Mouse (Mus musculus) regulatory T cell (primary cell): ENCODE data around the gene Cilp.
"Not testable (repeated sequence)": the region's sequence is repeated elsewhere in the genome, so short reads cannot be mapped to it uniquely, and the experiment has no call there.

Source experiments
- in situ Hi-C: fragments of 300-600 bp; cut with MboI, MseI; formaldehyde crosslinking; loops from one replicate; pipeline ENCODE4 v1.15.1; 2025; ENCODE audit warnings: high pct_unique_total_duplicates

The Cilp gene

DNA sequence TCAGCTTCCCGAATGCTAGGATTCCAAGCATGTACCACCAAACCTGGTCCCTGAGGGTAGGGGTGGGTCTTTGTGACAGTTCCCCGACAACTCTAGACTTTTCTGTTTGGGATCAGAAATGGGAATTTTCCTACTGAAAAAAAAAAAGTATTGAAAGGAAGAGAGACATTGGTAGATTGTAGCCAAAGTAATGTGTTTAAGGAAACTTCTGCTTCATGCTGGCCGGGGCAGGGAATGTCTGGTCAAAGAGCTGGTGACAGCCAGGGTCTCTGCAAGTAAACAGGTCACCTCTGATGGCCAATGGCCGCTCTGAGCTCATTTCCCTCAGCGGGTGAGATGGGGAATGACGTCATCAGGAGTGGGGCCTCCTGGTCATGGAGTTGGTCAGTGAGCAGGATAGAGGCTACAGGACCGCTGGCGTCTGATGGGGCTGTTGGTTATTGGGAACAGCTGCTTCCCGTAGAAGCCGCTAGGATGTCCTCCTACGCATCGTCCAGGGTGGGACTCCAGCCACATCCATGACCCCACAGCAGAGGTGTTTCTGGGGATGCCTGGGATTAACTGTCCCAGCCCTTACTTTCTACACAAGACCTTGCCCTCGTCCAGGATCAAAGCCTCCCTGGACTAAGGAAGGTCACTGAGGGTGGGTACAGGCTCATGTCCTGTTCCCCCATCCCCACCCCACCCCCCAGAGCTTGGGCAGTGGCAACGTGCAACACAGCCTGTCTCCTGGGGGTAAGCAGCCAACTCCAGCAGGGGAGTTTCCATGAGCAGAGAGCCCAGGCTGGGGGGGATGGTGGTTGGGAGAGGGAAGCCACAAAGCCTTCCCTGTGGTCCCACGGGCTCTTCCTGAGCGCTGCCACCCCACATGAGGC is 17.2 kb upstream of the Cilp start:
- in situ Hi-C loops, result loop anchor here (10.0 kb wide), 1 partner anchor 1743 kb away; no protein-coding TSS in a partner anchor

DNA sequence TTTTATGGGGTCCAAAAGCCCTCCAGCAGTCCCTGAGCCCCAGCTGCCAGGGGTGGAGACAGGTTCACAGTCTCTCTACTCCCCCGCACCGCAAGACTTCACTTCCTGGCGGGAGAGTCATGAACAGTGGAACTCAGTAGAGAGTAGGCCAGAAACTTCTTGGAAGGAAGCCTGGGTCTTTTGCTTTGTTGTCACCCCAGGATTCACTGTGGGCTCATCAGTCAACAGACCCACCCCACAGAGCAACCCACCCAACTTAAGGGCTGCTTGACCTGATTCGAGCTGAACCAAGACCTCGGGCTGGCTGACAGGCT is 16.6 kb upstream of the Cilp start:
- in situ Hi-C loops, result loop anchor here (10.0 kb wide), 1 partner anchor 1744 kb away; no protein-coding TSS in a partner anchor

DNA sequence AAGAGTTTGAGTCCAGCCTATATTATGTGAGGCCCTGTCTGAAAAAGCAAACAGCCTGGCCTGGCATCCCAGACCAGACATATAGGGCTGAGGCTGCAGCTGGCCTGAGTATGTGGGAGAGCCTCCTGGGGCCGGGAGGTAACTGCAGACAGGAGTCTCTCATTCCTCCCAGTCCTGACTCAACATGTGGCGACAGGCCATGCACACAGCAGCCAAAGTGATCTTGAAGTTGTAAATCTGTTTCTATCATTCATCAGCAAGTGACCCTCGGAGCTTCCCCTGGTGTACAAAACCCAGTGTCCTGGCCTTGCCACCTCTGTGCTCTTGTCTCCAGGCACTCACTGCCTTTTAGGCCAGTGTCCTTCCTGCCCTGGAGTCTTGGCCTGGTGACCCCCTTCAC is 13.0 kb upstream of the Cilp start:
- in situ Hi-C loops, result no loop called here

DNA sequence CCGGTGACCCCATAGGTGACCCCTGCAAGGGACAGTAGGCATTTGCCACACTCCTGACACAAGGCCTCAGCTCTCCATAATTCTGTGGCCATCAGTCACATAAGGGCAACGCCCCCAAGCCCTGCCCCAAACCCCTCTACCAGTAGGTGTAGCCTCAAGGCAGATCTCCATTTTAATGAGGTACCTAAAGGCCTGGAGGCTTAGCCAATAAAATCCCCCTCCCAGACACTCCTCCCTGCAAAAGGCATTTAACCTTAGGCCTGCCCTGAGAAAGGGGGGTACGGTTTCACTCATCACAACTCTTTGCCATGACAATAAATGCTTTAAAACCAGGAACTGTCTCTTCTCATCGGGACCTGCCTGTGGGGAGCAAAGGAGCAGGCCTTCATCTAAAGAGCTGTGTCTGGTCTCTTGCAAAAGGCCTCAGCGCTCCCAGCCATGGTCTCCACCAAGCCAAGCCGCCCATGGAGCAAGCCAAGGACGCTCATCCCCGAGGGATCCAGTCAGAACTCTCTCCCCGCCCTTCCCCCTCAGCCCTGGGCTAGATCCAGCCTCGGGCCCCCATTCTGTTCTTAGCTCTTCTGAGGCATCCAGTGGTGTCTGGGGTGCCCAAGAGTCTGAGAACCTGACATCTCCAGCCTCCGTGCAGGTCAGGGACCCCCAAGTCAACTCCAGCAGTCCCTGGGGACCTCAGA is 8.9 kb upstream of the Cilp start:
- in situ Hi-C loops, result no loop called here

DNA sequence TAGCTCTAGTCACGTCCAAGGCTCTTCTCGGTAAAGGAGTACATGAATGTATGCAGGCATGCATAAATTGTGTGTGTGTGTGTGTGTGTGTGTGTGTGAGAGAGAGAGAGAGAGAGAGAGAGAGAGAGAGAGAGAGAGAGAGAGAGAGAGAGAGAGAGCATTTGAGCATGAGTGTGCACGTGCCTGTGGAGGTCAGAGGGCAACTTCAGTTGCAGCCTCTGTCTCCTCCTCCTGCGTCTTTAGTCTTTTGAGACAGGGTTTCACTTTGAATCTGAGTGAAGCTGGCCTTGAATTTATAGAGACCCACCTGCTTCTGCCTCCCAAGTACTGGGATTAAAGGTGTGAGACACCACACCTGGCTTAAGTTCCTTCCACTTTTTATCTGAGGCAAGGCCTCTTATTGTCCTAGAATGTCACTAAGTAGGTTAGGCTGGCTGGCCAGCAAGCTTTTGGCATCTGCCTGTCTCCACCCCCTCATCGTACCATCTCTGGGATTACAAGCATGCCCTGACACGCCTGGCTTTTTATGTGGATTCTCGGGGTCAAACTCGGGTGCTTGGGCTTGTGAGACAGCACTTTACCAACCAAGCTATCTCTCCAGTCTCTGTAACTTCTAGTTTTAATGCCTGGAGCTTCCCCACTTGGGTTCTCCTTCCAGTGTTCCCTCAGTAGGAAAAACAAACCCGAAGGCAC is 7.6 kb upstream of the Cilp start:
- in situ Hi-C loops, result no loop called here

DNA sequence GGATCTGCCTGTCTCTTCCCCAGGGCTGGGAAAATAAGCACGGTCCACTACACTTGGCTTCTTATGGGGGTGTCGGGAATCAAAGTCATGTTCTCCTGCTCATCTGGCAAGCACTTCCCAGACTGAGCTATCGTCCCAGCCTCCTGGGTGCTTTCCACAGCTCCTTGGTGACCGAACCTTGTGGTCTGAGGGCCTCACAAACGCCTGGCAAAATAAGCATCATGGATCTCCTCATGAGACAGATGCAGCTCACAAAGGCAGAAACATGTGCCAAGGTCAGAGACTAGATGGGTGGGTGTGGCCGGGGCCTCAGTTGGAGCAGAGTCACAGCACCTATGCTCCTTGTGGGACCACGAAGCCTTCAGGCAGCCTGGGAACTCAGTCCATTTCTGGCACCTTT is 5.6 kb upstream of the Cilp start:
- in situ Hi-C loops, result no loop called here

DNA sequence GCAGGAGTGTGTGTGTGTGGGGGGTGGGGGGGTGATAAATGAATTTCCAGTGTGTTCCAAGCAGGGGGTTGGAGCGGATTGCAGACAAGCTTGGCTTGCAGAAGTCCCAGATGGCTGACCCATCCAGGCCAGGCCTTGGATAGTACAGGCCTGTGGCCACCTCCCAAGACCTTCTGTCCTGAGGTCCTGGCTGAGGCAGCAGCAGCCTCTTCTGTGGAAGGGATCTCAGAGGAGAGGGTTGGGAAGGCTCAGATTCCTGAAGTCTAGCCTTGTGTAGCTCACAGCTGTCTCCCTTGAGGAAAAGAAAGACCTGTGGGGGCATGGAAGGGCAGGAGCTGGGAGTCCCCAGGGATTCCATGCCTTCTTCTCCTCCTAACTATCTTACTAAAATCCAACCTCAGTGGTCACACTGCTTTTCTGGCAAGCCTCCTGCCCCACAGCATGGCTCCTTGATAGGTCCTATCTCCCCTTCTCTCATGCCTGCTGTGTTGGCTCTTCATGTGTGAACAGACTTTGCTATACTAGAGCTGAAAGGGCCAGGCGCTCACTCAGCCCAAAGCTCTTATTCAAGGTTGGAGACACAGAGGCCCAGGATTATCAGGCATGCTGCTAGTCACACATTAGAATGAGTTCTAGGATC is 3.3 kb upstream of the Cilp start:
- in situ Hi-C loops, result no loop called here

DNA sequence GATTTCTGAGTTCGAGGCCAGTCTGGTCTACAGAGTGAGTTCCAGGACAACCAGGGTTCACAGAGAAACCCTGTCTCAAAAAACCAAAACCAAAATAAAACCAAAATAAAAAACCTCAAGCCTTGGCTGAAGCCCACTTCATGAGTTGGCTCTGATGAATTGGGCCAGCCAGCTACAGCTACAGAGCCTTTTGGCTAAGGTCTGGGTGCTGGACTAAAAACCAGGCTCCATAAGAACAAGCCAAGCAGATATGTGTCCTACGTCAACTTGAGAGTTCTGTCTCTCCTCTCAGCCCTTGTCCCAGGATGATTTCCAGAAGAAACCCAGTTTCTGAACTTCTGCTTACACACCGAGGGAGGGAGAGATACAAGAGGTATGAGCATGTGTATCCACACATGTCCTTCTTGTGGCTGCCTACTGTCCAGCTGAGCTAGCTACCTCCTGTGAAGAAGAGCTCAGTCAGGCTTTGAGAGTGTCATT is 2.3 kb upstream of the Cilp start:
- in situ Hi-C loops, result no loop called here

DNA sequence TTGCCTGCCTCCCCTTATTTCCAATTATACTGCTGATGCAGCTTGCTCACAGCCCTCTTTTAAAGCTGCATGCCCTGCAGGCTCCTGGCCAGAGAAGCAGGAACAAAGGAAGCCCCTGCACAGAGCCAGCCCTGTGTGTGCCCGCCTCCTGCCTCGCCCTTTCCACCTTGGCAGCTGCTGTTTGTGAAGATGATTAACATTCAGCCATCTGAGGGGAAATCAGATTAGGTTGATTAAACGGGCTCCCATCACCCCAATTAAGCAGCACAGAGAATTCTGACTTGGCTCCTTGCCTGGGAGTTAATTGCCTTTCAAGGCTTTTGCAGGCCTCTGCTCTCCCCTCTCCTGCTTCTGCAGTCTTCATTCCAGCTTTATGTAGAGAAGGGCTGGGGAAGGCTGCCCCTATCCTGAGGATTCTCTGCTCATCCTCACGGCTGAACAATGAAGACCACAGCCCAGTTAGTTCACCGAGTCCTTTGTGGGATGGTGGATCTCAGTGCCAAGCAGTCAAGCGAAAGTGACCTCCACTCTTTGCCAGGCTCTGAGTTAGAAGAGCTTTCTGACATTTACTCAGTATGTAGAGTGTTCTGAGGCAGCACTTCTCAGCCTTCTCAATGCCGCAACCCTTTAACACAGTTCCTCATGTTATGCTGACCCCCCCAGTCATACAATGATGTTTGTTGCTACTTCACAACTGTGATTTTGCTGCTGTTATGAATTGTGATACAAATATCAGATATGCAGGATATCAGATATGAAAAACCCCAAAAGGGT is 2.9 kb downstream of the Cilp start:
- in situ Hi-C loops, result no loop called here

DNA sequence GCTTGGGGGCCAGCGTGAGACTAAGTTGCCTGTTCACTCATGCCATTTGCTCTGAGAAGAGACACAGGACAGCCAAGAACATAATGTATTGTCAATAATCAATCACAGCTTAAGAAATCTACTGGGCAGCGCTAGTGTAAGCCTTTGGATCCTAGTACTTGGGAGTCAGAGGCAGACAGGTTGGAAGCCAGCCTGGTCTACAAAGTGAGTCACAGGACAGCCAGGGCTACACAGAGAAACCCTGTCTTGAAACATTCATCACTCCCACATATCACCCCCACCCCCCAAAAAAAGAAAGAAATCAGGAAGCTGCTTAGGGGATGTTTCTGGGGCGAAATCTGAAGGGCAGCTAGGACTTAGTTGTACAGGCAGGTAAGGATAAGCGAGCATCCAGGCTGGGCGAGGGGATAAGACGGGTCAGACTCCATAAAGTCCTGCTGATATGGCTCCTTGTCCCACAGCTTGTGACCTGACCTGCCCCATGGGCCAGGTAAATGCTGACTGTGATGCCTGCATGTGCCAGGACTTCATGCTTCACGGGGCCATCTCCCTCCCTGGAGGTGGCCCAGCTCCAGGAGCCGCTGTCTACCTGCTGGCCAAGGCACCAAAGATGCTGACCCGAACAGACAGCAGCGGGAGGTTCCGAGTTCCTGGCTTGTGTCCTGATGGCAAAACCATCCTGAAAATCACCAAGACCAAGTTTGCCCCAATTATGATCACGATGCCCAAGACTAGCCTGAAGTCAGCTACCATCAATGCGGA is 8.2 kb downstream of the Cilp start:
- in situ Hi-C loops, result loop anchor here (10.0 kb wide), 1 partner anchor 48 kb away; no protein-coding TSS in a partner anchor

DNA sequence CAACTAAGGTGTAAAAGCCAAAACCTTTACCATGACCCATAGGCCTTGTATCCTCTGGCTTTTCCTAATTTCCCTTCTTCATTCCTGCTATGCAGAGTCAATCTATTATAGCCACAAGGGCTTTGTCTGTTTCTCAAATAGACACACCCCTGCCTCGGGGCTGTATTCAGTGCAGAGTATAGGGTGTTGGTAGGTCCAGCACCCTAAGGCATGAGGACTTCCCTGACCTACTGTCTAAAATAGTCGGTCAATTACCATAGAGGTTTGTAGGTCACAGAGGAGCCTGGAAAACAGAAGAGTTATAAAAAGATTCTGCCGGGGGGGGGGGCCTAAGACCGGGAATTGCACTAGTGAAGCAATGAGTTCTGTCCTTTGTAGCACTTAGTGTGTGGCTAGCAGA is 8.9 kb downstream of the Cilp start:
- in situ Hi-C loops, result loop anchor here (10.0 kb wide), 1 partner anchor 49 kb away; no protein-coding TSS in a partner anchor

DNA sequence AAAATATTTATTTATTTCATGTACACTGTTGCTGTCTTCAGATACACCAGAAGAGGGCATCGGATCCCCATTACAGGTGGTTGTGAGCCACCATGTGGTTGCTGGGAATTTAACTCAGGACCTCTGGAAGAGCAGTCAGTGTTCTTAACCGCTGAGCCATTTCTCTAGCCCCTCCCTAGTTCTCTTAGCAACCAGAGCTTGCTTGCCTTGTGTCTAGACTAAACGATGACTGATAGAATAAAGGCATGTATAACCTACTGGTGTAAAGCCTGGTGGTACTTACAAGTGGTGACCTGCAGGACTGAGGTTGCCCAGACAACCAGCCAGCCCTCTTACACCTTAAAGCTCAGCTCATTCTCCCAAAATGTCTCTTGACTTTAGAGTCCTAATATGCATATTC is 9.9 kb downstream of the Cilp start:
- in situ Hi-C loops, result loop anchor here (10.0 kb wide), 1 partner anchor 50 kb away; no protein-coding TSS in a partner anchor

DNA sequence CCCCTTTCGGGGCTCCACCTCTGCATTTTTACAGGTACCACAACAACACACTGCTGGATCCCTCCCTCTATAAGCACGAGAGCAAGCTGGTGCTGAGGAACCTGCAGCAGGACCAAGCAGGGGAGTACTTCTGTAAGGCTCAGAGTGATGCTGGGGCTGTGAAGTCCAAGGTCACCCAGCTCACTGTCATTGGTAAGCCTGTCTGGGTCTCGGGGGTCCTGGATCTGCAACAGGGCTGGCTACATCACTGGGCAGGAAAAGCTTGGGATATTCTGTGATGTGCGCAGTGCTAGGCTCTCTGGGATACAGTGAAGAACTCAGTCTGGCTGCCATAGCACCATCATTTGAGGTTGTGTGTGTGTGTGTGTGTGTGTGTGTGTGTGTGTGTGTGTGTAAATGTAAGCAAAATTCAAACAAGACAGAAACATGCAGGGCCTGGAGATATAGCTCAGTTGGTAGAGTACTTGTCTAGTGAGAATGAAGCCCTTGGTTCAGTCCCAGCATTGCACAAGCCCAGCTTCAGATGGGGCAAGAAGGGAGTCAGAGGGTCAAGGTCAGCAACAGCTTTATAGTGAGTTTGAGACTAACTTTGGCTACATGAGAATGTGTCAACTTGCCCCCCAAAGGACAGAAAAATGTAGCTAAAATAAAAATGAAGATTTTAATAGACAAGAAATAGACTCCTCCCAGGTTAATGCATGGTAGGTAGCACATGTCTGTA is 11.0 kb downstream of the Cilp start:
- in situ Hi-C loops, result loop anchor here (10.0 kb wide), 1 partner anchor 51 kb away; no protein-coding TSS in a partner anchor

DNA sequence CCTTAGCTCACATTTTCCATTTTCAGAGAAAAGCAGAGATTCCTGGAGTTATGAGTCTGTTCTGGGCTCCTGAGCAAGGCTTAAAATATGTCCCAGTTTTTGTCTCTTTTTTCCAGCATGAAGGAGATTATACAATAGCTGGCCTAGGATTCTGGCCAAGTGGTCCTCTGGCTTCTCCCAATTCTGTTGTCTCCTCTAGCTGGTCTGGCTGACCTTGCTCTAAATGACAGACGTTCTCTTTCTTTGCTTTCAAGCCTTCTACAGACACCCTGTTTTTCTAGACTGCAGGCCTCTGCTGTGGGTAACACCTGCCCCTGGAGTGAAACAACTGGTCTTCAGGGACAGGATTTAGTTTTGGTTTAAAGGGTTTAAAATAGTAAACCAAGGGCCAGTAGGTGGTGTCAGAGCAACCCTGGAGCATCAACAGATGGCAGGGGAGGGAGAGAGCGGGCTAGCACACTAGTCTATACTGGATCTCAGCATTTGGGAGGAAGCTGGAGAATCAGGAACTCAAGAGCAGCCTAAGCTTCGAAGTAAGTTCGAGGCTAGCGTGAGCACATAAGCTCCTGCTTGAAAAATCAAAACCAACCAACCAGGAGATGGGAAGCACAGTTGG is 16.7 kb downstream of the Cilp start:
- in situ Hi-C loops, result no loop called here

DNA sequence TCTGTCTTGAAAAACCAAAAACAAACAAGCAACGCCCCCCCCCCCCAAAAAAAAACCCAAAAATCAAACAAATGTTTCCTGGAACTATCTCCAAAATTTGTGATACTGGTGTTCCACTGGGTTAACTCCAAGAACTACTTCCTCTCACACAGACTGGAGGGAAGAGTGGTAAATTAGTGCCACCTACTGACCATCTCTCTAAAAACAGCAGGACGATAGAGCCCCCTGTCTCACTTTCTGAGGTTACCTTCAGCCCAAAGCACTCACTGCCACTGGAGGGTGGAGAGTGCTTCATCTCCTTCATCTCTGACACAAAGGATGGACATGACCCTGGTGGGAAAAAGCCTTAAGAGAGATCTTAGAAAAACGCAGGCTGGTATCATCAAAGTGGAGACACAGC is 18.3 kb downstream of the Cilp start:
- in situ Hi-C loops, result no loop called here

DNA sequence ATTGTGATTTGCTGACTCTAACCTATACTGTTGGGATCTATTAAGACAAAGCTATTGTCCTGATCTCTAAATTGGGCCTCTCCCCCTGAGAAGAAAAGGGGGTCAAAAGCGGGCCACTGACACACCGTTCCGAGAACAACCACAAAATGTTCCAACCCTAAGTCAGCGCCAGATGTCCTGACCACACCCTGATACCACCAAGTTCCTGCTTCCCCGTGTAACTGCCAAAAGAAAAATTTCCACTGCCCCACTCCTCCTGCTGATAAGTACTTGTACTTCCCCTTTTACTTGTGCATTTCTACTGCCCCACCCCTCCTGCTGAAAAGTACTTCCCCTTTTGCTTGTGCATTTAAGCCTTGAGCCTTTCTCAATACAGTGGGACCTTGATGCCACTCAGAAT is 23.3 kb downstream of the Cilp start:
- in situ Hi-C loops, result not testable (repeated sequence)

DNA sequence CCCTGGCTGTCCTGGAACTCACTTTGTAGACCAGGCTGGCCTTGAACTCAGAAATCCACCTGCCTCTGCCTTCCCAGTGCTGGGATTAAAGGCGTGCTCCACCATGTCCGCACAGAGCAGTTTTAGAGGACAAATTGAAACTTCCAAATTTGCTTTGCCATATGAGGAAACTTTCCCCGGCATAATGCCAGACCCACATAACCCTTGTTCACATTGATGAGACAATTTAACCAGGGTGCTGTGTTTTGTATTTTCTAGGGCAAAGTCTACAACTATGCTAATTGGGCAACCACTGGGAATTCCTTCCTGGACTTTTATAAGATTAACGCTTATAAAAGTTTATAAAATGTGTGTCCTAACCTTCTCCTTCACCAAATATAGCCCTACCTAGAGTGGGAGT is 25.0 kb downstream of the Cilp start:
- in situ Hi-C loops, result loop anchor here (5.0 kb wide), 1 partner anchor 52 kb away; no protein-coding TSS in a partner anchor

DNA sequence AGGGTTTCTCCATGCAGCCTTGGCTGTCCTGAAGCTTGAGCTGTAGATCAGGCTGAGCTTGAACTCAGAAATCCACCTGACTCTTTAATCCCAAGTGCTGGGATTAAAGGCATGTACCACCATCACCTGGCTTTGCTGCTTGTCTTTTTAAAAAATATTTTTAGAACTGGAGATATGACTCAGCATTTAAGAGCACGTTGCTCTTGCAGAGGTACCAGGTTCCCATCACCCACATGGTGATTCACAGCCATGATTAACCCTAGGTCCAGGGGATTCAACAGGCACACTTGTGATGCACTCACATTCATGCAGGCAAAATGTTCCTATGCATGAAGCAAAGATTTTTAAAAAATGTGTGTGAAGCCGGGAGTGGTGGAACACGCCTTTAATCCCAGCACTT is 27.4 kb downstream of the Cilp start:
- in situ Hi-C loops, result loop anchor here (5.0 kb wide), 1 partner anchor 50 kb away; no protein-coding TSS in a partner anchor

DNA sequence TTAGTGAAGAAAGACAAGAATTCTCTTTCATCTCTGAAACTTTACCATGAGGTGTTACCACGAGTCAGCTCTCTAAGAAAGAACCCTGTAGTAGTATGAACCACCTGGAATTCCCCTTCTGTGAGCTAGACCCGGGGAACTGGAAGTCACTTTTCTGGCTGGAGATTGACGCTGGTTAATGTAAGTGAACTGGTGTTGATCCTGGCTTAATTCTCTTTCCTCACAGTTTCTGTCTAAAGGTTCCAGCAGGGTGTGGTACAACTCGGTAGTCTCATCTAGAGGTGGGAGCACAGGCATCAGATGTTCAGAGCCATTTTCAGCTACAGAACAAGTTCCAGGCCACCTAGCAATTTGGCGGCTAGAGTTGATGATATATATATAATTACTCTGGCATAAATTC is 28.1 kb downstream of the Cilp start:
- in situ Hi-C loops, result loop anchor here (5.0 kb wide), 1 partner anchor 49 kb away; no protein-coding TSS in a partner anchor
